Mouse (Mus musculus) kidney, postnatal 4 days (tissue): Measurements from ENCODE around the gene Pakap.
"Not testable (repeated sequence)": the region's sequence is repeated elsewhere in the genome, so short reads cannot be mapped to it uniquely, and the experiment has no call there.

Source experiments
- DNase-seq, 2 experiments: peaks; one replicate each; pipeline ENCODE4 v3.0.0; 2021; ENCODE audit warnings: mixed read lengths in 2 of 2

Gene Pakap

DNA sequence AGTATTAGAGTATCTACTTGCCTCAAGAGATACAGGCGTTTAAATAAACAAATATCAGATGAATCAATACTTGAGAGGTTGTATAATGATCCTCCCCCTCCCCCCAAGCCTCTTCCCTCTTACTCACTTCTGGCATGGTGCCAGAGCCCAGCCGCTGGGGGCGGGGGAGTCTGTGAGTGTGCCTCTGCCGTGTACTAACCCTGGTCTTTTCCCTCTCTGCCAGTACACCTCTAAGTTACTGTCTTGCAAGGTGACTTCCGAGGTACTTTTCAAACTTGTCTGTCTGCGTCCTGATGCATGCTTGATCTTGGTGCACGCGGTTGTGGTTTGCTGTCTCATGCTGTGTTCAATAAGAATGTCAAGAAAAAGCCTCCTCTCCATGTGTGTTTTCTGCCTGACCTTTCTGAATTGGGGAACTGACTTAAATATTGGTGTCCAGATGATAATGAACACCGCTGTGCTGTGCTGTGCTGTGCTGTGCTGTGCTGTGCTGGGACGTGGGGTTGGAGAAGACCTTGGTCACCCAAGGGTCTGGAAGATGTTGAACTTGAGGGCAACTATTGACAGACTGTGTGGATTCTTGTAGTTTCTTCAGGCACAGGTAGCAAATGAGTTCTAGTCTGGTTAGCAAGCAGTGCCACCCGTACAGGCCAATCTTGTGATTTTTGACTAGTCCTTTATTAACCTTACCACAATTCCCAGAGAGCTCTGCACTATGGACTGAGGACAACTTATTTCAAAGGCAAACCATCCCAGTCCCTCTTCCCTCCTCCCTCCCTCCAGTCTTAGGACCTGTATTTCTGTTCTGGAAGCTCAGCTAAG, 318.3 kb downstream of the Pakap start:
- peak; percentile 53 to 63 for DNase-seq

DNA sequence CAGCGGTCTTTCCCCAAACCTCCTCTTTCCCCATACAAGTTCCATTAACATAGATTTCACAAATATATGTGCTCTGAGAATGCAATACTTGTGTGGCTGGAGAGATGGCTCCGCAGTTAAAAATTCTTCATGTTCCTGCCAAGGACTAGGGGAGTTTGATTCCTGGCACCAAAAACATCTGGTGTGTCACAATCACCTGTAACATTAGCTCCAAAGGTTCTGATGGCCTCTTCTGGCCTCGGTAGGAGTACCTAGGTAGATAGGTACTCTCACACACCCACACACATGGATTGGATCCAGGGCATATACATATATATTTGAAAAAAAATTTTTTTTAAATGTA, 318.9 kb downstream of the Pakap start:
- DNase-seq, result no peak

DNA sequence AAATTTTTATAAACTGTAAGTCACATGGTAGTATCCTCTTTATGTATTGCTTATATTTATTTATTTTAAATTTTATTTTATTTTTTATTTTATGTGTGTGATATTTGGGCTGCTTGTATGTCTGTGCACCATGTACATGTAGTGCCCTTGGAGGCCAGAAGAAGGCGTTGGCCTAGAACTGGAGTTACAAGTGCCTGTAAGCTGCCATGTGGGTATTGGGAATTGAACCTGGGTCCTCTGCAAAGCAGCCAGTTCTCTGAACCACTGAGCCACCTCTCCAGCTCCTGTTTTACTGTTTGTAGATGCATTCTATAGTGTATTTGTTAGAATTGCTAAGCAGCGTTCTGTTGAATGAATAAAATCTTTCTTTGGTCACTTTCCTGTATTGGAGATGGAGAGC, 320.3 kb downstream of the Pakap start:
- DNase-seq, result no peak

DNA sequence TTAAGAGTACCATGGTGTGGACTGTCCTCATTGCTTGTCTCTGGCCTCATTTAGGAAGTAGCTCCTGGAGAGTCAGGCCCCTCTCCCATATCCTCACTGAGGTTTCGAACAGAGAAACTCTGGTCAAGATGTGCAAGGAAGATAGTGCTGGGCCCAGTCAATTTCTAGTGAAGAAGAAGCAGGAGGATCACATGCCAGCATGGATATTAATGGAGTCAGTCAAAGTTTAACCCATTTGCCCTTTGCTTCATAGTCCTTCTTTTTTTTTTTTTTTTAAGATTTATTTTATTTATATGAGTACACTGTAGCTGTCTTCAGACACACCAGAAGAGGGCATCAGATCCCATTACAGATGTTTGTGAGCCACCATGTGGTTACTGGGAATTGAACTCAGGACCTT, 321.0 kb downstream of the Pakap start:
- not testable (repeated sequence) for DNase-seq

DNA sequence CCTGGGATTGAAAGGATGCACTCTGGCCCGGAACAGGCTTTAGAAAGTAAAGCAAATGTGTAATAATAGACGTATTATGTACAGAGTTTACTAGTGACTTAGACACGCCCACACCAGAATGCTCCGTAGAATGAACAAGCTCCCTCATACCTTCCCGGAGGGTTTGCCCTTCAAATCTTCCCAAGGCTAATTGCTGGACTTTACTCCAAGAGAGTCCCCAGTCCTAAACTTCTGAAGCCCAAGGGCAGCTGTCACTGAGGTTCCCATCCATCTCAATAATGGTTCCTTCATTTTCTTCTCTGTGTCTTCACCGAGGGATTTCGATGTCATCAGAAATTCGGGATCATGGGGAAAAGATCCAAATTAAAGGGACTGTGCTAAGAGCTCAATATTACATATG, 321.8 kb downstream of the Pakap start:
- no peak for DNase-seq

DNA sequence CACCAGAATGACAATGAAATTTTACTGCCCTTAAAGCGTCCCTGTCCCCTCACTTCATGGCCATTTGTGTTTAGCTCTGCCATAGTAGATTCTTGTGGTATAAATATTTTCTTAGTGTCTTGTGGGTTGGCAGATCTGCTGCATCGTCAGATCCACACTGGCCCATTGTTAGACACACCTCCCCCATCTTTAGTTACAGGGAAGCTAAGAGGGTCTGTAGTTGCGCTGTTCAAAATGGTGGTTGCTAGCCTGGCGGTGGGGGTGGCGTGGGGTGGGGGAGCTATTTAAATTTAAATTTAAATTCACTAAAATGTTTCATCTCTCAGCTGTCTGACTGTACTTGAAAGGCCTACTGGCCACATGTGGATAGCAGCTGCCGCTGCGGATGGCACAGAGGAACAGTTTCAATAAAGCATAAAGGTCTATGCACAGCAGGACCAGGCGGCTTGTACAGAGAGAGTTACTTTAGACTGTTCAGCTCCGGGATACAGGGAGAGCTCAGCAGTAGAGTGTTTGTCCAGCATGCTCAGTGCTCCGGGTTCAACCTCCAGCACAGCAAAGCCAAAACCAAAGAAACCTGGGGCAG, 324.1 kb downstream of the Pakap start:
- no peak for DNase-seq

DNA sequence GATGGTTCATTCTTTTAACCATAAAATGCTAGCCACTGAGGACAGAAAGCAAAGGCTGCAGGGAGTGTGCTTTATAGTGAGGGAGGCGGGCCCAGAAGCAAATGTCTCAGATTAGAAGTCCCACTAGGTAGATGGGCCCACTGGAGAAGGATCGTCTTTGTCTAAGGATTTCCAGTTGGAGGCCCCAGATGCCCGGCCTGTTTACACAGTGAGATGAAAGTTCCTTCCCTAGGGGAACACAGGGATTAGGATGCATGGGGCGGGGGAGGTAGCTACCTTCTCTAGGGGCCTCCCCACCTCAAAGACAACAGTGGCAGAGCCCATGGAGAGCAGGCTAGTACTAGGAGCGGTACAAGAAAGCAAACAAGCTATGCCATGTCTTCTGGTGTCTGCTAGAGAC, 327.2 kb downstream of the Pakap start:
- no peak for DNase-seq

DNA sequence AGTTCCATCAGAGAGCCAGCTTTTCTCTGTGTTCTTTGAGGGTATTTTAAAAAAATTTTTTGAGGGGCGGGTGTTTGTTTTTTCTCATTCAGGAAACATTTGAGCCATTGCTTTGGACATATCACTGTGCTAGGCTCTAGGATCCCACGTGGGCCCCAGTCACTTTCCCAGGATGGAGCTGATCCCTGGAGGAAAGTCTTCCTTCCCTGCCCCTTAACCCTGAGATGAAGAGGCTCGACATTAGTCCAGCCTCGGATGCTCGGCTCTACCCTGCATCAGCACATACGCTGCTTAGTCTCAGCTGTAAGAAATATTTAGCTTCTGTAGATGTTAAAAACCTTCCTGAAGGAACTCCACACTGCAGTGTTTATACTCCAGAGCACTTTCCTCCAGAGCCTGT, 327.9 kb downstream of the Pakap start:
- DNase-seq, result no peak

DNA sequence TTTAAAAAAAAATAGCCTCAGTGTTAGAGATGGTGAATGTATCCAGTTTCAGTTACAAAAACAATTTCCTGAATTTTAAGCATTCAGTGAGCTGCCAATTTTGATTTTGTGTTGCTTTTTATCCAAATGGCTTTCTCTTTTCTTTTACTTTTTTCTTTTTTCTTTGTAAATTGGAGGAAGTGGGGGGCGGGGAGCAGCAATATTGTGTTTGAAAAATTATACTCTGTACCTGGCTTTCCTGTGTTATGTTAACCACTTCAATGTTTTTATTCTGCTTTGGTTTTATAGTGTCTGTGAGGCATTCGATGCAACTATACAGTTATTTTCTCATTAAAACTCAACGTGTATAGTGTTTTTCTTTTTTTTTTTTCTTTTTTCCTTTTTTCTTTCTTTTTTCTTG, 328.7 kb downstream of the Pakap start:
- no peak for DNase-seq

DNA sequence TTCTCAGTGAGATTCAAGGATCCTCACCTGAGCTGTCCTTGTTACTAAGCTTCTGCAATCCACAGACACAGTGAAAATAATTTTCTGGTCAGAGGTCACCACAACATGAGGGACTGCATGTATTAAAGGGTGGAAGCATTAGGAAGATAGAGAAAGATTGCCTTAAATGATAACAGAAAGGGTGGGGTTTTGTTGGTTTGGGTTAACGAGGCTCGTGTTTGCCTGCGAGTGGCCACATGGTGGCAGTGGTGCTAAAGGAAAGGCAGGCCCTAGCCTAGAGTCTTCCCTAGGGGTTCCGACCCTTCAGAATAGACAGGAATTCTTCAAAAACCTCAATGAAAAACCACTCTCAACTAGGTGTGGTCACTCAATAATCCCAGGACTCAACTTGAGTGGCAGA, 333.2 kb downstream of the Pakap start:
- peak; percentile 78 to 81 for DNase-seq

DNA sequence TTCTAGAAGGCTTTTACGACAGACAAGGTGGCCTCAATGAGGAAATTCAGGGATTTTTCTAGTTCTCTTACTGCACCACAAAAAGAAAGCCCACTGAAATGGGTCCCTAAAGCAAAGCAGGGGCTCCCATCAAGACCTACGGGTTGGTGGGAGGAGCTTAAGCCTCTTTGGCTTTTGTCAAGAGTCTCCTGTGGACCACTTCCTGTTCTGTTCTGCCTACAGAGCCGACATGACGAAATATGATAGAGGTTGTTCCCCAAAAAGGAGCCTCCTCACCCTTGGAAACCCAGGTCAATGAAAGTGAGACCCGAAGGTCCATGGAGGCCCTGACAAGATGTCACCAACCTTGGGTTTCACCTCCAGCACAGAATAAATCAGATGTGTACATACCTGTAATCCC, 334.6 kb downstream of the Pakap start:
- DNase-seq, result no peak

DNA sequence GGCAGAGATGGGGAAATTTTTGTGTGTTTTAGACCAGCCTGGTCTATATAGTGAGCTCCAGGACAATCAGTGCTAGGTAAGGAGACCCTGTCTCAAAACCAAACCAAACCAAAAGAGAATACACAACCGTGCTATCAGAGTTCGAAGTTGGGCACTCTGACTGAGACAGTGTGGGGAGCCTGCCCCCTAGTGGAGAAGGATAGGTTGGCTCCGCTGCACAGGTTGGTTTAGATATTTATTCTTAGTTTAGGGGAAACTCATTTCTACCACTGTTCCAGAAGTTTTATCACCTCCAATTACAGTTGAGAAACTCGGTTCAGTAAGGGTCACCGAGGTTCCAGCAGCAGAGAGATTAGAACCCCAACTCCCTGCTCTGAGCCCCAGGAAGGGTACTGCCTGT, 336.2 kb downstream of the Pakap start:
- peak; percentile 81 to 85 for DNase-seq

DNA sequence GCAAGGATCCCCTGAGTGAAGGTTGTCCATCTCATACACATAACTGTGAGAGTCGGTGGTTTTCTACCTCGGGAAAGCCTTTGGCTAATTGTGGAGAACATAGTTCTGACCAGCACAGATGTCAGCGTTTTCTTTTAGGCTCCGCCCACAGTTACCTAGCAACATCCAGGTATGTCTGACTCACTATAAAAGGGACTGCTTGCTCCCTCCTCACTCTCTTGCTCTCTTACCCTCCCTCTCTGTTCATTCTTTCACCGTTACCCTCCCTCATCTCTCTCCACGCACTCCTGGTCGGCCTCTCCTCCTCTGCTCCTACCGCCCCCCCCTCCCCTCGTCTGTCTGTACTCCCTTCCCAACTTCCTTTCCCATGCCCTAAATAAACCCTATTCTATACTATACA, 336.7 kb downstream of the Pakap start:
- DNase-seq, result peak; percentile 24 to 56

DNA sequence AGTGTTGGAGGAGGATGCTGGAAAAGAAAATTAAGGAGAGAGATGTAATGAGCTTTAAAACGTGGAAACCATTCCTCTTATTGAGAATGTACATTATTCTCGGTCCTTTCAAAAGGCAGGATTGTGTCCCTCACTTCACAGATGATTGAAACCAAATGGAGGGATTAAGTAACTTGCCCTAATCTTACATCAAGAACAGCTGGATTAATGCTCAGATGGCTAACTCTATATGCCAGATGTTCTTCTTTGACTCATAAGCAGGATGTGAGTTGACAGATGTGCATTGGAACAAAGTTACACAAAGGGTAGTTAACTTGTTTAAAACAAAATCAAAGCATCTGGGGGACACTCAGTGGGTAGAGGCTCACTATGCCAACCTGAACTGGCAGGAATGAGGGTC, 338.7 kb downstream of the Pakap start:
- DNase-seq, result no peak

DNA sequence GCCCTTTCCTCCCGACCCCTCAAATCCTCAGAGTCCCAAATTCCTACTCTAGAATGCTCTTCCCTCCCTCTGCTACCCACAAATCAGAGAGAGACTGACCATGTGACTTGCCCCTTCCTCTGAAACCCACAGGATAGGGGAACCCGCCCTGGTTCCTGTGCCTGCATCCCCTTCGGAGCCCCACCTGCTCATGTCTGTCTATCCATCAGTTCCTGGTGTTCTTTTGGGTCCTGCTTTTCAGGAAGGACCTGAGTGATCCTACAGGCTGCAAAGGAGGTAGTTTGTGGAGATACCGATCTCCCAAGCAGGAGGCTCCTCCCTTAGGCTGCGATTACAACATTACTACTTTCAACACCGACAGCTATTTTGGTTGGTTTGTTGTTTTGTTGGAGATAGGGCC, 340.9 kb downstream of the Pakap start:
- no peak for DNase-seq

DNA sequence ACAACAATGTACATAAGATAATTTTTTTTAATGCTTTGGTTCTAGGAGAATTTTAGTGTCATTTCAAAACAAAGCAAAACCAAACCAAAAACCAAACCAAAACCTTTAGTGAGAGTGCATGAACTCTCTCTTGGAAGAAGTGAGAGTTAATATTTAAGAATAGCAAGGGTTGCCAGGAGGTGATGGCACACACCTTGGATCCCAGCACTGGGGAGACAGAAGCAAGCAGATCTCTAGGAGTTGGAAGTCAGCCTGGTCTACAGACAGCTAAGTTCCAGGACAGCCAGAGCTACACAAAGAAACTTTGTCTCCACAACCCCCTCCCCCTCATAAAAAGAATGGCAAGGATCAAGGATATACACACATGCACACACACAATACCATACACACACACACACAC, 345.0 kb downstream of the Pakap start:
- no peak for DNase-seq

DNA sequence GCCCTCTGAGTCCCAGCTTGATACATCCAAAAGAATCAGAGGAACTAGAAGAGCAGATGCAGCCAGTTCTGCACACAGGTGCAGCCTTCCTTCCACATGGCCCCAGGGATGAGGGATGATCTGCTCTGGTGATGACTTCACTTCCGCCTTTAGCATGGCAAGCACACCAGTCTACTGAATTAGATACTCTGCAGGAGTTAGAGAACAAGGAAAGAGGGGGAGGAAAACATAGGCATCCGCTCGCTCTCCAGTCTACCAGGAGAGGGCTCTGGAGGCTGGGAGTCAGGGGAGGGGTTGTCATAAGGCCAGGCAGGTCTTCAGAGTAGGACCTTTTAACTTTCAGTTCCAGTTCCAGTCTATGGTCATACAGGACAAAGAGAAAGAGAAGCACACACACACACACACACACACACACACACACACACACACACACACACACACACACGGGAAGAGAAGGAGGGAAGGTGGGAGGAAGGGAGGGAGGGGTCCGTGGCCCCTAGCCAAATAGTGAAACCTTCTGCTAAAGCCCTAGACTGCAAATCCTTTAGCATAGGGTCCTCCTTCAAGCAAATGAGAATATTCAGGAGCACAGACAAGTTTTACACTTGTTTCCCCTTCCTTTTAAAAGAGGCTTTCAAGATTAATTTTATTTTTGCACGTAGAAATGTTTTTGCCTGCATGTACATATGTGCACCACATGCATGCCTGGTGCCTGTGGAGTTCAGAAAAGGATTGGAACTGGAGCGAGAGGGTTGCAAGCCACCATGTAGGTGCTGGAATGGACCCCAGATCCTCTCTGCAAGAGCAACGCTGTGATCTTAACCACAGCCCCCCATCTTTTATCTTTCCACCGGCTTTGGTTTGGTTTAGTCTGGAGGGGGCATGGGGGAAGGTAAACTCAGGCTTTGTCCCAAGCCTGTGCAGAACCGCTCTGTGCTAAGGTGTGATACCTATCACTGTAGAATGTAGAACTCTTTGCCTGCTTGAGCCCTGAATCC, 346.5 kb downstream of the Pakap start:
- peak; percentile 27 to 47 for DNase-seq

DNA sequence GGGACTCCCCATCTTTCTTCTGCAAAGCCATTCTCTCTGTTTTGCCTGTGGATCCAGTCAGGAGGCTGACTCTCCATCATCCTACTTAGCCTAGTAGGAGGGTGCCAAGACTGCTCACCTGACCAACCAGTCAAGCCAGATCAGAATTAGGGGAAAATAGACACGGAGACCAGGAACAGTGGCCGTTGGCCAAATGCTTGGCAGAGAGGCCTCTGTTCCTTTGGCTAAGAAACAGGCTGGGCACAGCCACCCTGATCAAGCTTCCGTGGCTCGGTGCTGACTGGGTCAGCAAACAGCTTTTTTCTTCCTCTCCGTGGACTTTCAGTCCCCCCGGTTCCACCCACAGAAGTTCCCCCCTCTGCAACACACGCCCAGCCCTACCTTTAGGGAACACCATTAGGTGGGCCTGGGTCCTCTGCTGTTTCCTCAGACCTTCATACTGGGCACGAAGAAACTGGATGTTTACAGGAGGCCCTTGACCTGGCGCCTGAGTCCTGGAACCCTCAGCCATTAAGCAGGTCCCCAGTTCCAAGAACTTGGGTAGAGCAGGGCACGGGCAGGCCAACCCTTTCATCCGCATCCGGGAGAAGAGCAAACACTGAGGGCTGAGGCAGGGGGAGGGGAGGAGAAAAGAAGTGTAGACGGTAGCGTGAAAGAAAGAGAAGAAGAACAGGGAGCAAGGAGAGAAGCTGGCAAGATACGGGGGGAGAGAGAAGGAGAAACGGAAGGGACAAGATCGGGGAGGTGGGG, 347.4 kb downstream of the Pakap start:
- DNase-seq, result peak; percentile 30 to 62

DNA sequence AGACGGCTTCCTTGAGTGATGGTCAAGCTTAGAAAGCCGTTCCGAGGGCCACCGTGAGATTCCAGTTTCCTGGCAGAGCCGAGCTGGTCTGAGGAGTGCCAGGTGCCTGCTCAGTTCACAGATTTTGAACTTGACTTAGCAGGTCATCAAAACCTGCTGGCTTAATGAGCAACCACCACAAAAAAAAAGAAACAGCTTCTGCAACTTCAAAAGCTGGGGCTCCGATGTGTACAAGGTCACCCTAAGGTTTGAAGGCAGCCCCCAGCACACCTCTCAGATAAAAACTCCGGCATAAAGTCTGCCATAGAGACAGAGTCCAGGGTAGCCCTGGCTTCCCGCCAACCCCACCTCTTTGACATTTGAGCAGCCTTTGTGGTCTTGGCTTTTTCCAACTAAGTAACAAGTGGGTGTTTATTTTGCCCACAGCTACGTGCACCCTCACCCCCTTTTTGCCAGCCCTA, 348.3 kb downstream of the Pakap start, which contains the start of gene D630039A03Rik:
TSS of gene D630039A03Rik (minus strand) at position 97 of the 461 bp plus-strand sequence.
- peak; percentile 71 to 78 for DNase-seq

DNA sequence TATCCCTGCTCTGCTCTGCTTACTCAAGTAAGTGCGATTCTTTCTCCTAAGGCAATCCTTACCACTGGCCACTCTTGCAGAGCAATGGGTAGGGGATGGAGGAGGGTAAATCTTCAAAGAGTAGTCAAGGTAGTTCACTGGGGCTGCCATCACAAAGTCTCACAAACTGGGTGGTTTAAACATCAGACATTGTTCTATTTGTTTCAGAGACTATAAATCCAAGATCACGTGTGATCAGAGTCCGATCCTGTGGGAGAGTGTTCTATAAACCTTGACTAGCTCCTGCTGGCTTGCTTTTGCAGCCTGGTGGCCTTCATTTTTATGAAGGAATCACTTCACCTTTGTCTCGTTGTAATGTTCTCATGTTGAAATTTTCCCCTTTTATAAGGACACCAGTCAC, 348.7 kb downstream of the Pakap start:
- DNase-seq, result no peak

DNA sequence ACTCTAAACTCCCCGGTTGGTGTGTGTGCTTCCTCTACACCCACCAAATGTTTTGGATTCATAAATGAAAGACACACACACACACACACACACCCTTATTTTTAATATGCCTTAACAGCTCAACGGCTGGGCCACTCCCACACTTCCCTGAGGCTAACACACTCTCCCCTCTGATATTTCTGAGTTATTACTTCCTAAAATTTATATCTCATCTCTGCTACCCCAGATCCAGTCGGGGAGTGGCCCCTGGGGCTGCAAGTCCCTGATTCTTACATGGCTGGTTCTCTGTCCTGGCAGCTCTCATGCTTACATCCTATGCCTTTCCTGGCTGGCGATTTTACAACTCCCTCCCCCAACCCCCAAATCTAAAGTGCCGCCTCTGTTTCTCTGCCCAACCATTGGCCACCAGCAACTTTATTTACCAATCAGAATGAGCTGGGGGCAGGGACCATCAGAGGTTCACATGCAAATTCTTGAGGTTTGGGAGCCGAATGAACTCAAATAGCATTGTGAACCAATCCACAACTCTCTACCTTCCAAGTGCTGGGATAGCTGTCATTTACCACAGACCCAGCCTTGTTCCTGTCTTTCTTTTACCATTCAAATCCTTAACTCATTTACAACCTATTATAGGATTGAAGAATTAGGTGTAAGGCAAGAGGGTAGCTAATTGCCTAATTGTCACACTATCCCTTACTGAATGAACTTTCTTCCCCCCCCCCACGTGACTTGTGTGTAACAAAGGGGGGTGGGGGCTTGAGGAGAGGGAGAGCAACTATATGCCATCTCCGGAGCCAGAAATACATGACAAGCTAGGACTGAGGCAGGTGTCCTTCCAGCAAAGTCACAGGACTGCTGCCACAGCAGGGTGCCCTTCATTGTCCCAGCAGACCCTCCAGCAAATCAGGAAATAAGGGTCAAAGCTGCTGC, 351.8 kb downstream of the Pakap start:
- DNase-seq, result peak in 1 of 2 experiments; percentile 52
